Mouse (Mus musculus) lung, adult 2 months (tissue): ENCODE measurements at regions not wholly inside any gene's neighbourhood (a gene's known extent, or its start where the extent isn't known, plus 50 kb on each side); places are given as distances from the start of the nearest gene placed in this dataset.

Source experiments
- CTCF ChIP-seq: fragments of 200-500 bp; IDR thresholded peaks from 2 replicates; pipeline ENCODE4 v1.5.1; 2011; ENCODE audit warnings: mild to moderate bottlenecking, low read length, control low read depth; ENCODE audit not compliant: insufficient read depth
- POLR2A ChIP-seq: fragments of 200-500 bp; IDR thresholded peaks from 2 replicates; pipeline ENCODE4 v1.6.1; 2011; ENCODE audit warnings: low read depth, mild to moderate bottlenecking, control low read depth, low read length, borderline replicate concordance; ENCODE audit errors: extremely low read depth

GRCm38 (mm10) chr17:84117756-84118155, 70.0 kb downstream of the Zfp36l2 start:
- TF ChIP-seq CTCF: no peak
- TF ChIP-seq POLR2A: no peak
